Mouse (Mus musculus) kidney, postnatal 14 days (tissue): ENCODE results near the gene Psg26.
"Not testable (repeated sequence)": the region's sequence is repeated elsewhere in the genome, so short reads cannot be mapped to it uniquely, and the experiment has no call there.

Experiments
- DNase-seq: peaks from one replicate; pipeline ENCODE4 v3.0.0; 2022; ENCODE audit warnings: mixed read lengths

Gene Psg26

GRCm38 (mm10) chr7:18484077-18484476 is at the start of gene Psg26:
Gene Psg26, minus strand, starts transcription at chr7:18484177.
- no peak for DNase-seq

- no peak for DNase-seq
Observed at GRCm38 (mm10) chr7:18533420-18533819, 49.4 kb upstream of the Psg26 start.

GRCm38 (mm10) chr7:18532169-18532568 is 48.2 kb upstream of the Psg26 start, which contains the start of gene Psg25:
Gene Psg25, minus strand, starts transcription at chr7:18532269.
- no peak for DNase-seq

GRCm38 (mm10) chr7:18524668-18525067 is 40.7 kb upstream of the Psg26 start:
- DNase-seq, result no peak

- not testable (repeated sequence) for DNase-seq
Observed at GRCm38 (mm10) chr7:18512848-18513247, 28.9 kb upstream of the Psg26 start.

- not testable (repeated sequence) for DNase-seq
Observed at GRCm38 (mm10) chr7:18512417-18512816, 28.4 kb upstream of the Psg26 start.

- no peak for DNase-seq
Observed at GRCm38 (mm10) chr7:18511479-18511878, 27.5 kb upstream of the Psg26 start.

- not testable (repeated sequence) for DNase-seq
Observed at GRCm38 (mm10) chr7:18431941-18432340, 52.0 kb downstream of the Psg26 start, which contains the start of gene Psg28. Gene Psg28, minus strand, starts transcription at chr7:18432041.
